Mouse (Mus musculus): ENCODE measurements around the gene Dcaf7. TPM values are rescaled to one million over a fixed set of nuclear protein-coding genes. Genes with fewer than 3 reads are reported as not detected.
"Not testable (repeated sequence)": the region's sequence is repeated elsewhere in the genome, so short reads cannot be mapped to it uniquely, and the experiment has no call there.

Dcaf7 gene
- polyA plus RNA-seq, 1 experiment = 79.1 TPM

- Histone ChIP-seq H3K4me1 (replicated peaks; ENCODE audit: control insufficient read depth, insufficient read depth, low read length) (peaks cover 14% of the 10 kb centered on the region), H3K27me3 (ENCODE audit: control insufficient read depth, insufficient read depth, low read length) (no peaks in the 10 kb centered on the region), H3K27ac (ENCODE audit: control insufficient read depth, insufficient read depth, low read length) (no peak overlapping the region), H3K4me3 (ENCODE audit: control insufficient read depth, insufficient read depth, low read length) (no peak overlapping the region), H3K36me3 (ENCODE audit: control insufficient read depth, insufficient read depth, low read length) (peaks cover 3% of the 10 kb centered on the region; the same call in 1 of the 2 replicates)
- no peak for DNase-seq
- 94% methylated on average over 1 of the region's 1 CpGs for WGBS
- TF ChIP-seq CTCF (IDR thresholded peaks at IDR 0.05; ENCODE audit: borderline replicate concordance, control insufficient read depth, extremely low read depth, insufficient read depth, low read length, poor library complexity) = no peak
- TF ChIP-seq POLR2A (IDR thresholded peaks at IDR 0.05; ENCODE audit: control insufficient read depth, extremely low read depth, insufficient read depth, low read length, poor library complexity) = no peak
These were observed 24.6 kb downstream of the Dcaf7 start for GRCm38 (mm10) chr11:106061311-106061710.

- no peak overlapping the region for H3K27ac ChIP-seq (ENCODE audit: control insufficient read depth, insufficient read depth, low read length)
- no peak overlapping the region for H3K4me3 ChIP-seq (ENCODE audit: control insufficient read depth, insufficient read depth, low read length)
- TF ChIP-seq CTCF (IDR thresholded peaks at IDR 0.05; ENCODE audit: borderline replicate concordance, control insufficient read depth, extremely low read depth, insufficient read depth, low read length, poor library complexity) = no peak
- no peak for TF ChIP-seq POLR2A (IDR thresholded peaks at IDR 0.05; ENCODE audit: control insufficient read depth, extremely low read depth, insufficient read depth, low read length, poor library complexity)
- peaks cover 1% of the 10 kb centered on the region; the same call in 1 of the 2 replicates for H3K36me3 ChIP-seq (ENCODE audit: control insufficient read depth, insufficient read depth, low read length)
- DNase-seq = no peak
- H3K4me1 ChIP-seq (replicated peaks; ENCODE audit: control insufficient read depth, insufficient read depth, low read length) = peaks cover 13% of the 10 kb centered on the region; the same call in 1 of the 2 replicates
- 94% methylated on average over 5 of the region's 5 CpGs for WGBS
- no peaks in the 10 kb centered on the region for H3K27me3 ChIP-seq (ENCODE audit: control insufficient read depth, insufficient read depth, low read length)
These were observed 27.1 kb downstream of the Dcaf7 start for GRCm38 (mm10) chr11:106063756-106064155.

- Histone ChIP-seq H3K4me1 (replicated peaks; ENCODE audit: control insufficient read depth, insufficient read depth, low read length) (peaks cover 13% of the 10 kb centered on the region; the same call in 1 of the 2 replicates), H3K36me3 (ENCODE audit: control insufficient read depth, insufficient read depth, low read length) (no peaks in the 10 kb centered on the region), H3K4me3 (ENCODE audit: control insufficient read depth, insufficient read depth, low read length) (peak overlapping the region; percentile 95), H3K27ac (ENCODE audit: control insufficient read depth, insufficient read depth, low read length) (no peak overlapping the region), H3K27me3 (ENCODE audit: control insufficient read depth, insufficient read depth, low read length) (no peaks in the 10 kb centered on the region)
- TF ChIP-seq CTCF (IDR thresholded peaks at IDR 0.05; ENCODE audit: borderline replicate concordance, control insufficient read depth, extremely low read depth, insufficient read depth, low read length, poor library complexity) (no peak), POLR2A (IDR thresholded peaks at IDR 0.05; ENCODE audit: control insufficient read depth, extremely low read depth, insufficient read depth, low read length, poor library complexity) (no peak)
- no peak for DNase-seq
- WGBS = 41% methylated on average over 18 of the region's 18 CpGs
These were observed 28.6 kb downstream of the Dcaf7 start for GRCm38 (mm10) chr11:106065073-106065922.

- peak; percentile 89 for DNase-seq
- no peaks in the 10 kb centered on the region for H3K27me3 ChIP-seq (ENCODE audit: control insufficient read depth, insufficient read depth, low read length)
- under 1% methylated on average over 49 of the region's 49 CpGs for WGBS
- peaks cover 13% of the 10 kb centered on the region; the same call in 1 of the 2 replicates for H3K4me1 ChIP-seq (replicated peaks; ENCODE audit: control insufficient read depth, insufficient read depth, low read length)
- TF ChIP-seq POLR2A (IDR thresholded peaks at IDR 0.05; ENCODE audit: control insufficient read depth, extremely low read depth, insufficient read depth, low read length, poor library complexity) (peak; percentile 39; the same call in 1 of the 2 replicates), CTCF (IDR thresholded peaks at IDR 0.05; ENCODE audit: borderline replicate concordance, control insufficient read depth, extremely low read depth, insufficient read depth, low read length, poor library complexity) (peak; percentile 51; the same call in 1 of the 2 replicates)
- 0 out of 2 replicates have a peak within 1 kb of the TSS, but pooled peaks have one; percentile 18 for H3K27ac ChIP-seq (ENCODE audit: control insufficient read depth, insufficient read depth, low read length)
- H3K4me3 ChIP-seq (ENCODE audit: control insufficient read depth, insufficient read depth, low read length) = peak within 1 kb of the TSS; percentile 95
- no peaks in the 10 kb centered on the region for H3K36me3 ChIP-seq (ENCODE audit: control insufficient read depth, insufficient read depth, low read length)
These were observed 29.4 kb downstream of the Dcaf7 start, which contains the start of gene Taco1 for GRCm38 (mm10) chr11:106065923-106066571. TSS of gene Taco1 (plus strand) at chr11:106066061.

GRCm38 (mm10) chr11:106066616-106067015 lies 29.9 kb downstream of the Dcaf7 start:
- WGBS = 12% methylated on average over 23 of the region's 23 CpGs
- H3K27me3 ChIP-seq (ENCODE audit: control insufficient read depth, insufficient read depth, low read length); H3K36me3 ChIP-seq (ENCODE audit: control insufficient read depth, insufficient read depth, low read length); H3K27ac ChIP-seq (ENCODE audit: control insufficient read depth, insufficient read depth, low read length): not testable (repeated sequence)
- Histone ChIP-seq H3K4me3 (ENCODE audit: control insufficient read depth, insufficient read depth, low read length) (peak overlapping the region; percentile 95), H3K4me1 (replicated peaks; ENCODE audit: control insufficient read depth, insufficient read depth, low read length) (peaks cover 13% of the 10 kb centered on the region; the same call in 1 of the 2 replicates)
- DNase-seq = peak; percentile 20

- WGBS = 71% methylated on average over 3 of the region's 3 CpGs
These were observed 37.1 kb downstream of the Dcaf7 start for GRCm38 (mm10) chr11:106073774-106074173.

More at GRCm38 (mm10) chr11:106073774-106074173, 37.1 kb downstream of the Dcaf7 start:
- no peak for DNase-seq
- Histone ChIP-seq H3K4me3 (ENCODE audit: control insufficient read depth, insufficient read depth, low read length) (no peak overlapping the region), H3K27me3 (ENCODE audit: control insufficient read depth, insufficient read depth, low read length) (no peaks in the 10 kb centered on the region), H3K27ac (ENCODE audit: control insufficient read depth, insufficient read depth, low read length) (no peak overlapping the region), H3K36me3 (ENCODE audit: control insufficient read depth, insufficient read depth, low read length) (peaks cover 17% of the 10 kb centered on the region), H3K4me1 (replicated peaks; ENCODE audit: control insufficient read depth, insufficient read depth, low read length) (no peaks in the 10 kb centered on the region)
- TF ChIP-seq CTCF (IDR thresholded peaks at IDR 0.05; ENCODE audit: borderline replicate concordance, control insufficient read depth, extremely low read depth, insufficient read depth, low read length, poor library complexity) = no peak
- TF ChIP-seq POLR2A (IDR thresholded peaks at IDR 0.05; ENCODE audit: control insufficient read depth, extremely low read depth, insufficient read depth, low read length, poor library complexity) = no peak
